Mouse (Mus musculus): ENCODE measurements around the gene Ifi47. TPM values are rescaled to one million over a fixed set of nuclear protein-coding genes. Genes with fewer than 3 reads are reported as not detected.

Gene Ifi47
- 0.30 and 0.34 TPM in 2 replicates for polyA plus RNA-seq (2012; rRNA removed)

DNA sequence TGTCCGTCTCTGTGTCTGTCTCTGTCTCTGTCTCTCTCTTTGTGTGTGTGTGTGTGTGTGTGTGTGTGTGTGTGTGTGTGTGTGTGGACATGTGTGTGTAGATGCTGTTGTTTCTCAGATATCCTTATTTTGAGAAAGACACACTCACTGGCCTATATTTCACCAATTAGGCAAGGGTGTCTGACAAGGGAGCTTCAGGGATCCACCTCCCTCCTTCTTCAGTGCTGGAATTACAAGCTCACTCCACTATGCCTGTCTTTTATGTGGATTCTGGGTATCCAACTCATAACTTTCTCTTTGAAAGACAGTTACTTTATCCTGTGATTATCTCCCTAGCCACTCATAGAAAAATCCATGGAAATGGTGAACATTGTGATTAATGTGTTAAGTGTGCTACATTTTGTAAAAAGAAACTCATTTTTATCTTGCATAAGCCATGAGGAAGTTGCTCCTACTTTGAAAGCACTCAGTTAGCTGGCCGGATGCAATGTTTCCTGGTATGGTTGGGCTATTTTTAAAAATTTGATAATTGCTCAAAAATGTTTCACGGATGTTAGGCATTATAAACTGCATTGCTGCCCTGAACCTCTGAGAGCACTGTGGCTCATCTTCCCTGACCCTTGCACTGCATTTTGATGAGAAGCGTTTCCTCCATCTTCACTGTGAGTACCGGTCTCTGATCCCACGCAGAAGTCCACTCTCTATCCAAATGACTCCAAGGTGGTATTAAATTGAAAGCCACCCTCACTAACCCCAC lies at the start of gene Ifi47:
Ifi47 (plus strand) TSS at position 587 of the 757 bp plus-strand sequence.

DNA sequence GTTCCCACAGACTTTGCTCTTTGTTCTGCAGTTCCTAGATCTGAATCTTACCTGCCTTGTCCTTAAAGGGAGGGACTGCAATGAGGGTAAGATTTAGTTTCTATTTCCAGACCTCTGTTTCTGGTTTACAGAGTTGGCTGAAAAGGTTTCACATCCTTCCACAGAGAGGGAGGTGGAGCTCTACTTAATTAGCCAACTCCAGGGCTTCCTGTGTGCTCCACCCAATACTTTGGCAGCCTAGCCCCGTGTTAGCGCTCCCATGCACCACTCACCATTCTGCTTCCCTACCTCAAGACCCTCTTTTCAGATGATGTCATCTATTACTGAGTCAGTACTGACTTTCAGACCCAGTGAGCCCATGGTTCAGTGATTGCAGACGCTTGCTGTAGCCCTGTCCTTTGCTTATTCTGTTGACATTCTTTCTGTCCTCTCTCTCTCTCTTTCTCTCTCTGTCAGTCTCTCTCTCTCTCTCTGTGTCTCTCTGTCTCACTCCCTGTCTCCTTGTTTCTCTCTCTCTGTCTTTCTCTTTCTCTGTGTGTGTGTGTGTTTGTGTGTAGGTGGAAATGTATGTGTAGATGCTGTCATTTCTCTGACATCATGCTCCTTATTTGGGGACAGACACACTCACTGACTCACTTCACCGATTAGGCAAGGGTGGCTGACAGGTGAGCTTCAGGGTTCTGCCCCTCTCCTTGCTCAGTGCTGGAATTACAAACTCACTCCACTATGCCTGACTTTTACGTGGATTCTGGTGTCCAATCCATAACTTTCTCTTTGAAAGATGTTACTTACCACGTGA lies 25.1 kb upstream of the Ifi47 start, which contains the start of gene 9930111J21Rik2:
9930111J21Rik2 (minus strand) TSS at position 150 of the 799 bp plus-strand sequence.

GRCm38 (mm10) chr11:49063713-49064469 lies 12.5 kb upstream of the Ifi47 start, which contains the start of gene Tgtp2:
Tgtp2 (minus strand) TSS chr11:49064206.

GRCm38 (mm10) chr11:49114774-49115173 lies 38.4 kb downstream of the Ifi47 start, which contains the start of gene Olfr1396:
Olfr1396 (minus strand) TSS chr11:49114874.

GRCm38 (mm10) chr11:49141974-49142373 lies 65.6 kb downstream of the Ifi47 start, which contains the start of gene Olfr1395:
Olfr1395 (plus strand) TSS chr11:49142274.

Other genes starting within 250 kb of the Ifi47 start
- gene Gm12184, start 249.9 kb upstream of the Ifi47 start, polyA plus RNA-seq (2012; rRNA removed): 0.47 and 2.5 TPM in 2 replicates
- 0.69 and 1.2 TPM in 2 replicates for gene Irgm1, start 204.9 kb upstream of the Ifi47 start, polyA plus RNA-seq (2012; rRNA removed)
- not detected in 2 replicates for gene Gm5431, start 174.4 kb upstream of the Ifi47 start, polyA plus RNA-seq (2012; rRNA removed)
- gene Psme2b, start 130.4 kb upstream of the Ifi47 start, polyA plus RNA-seq (2012; rRNA removed): 0.68 TPM in 2 replicates
- gene Olfr56, start 97.7 kb upstream of the Ifi47 start, polyA plus RNA-seq (2012; rRNA removed): 0.08 TPM in 1 of 2 replicates, not detected in the other
- gene 9930111J21Rik1, start 97.2 kb upstream of the Ifi47 start, polyA plus RNA-seq (2012; rRNA removed): 0.15 and 0.23 TPM in 2 replicates
- not detected in 2 replicates for gene Gm12185, start 84.4 kb upstream of the Ifi47 start, polyA plus RNA-seq (2012; rRNA removed)
- 0.02 and 0.05 TPM in 2 replicates for gene Tgtp1, start 82.4 kb upstream of the Ifi47 start, polyA plus RNA-seq (2012; rRNA removed)
- gene 9930111J21Rik2, start 25.3 kb upstream of the Ifi47 start, polyA plus RNA-seq (2012; rRNA removed): 0.02 and 0.11 TPM in 2 replicates
- gene Tgtp2, start 12.4 kb upstream of the Ifi47 start, polyA plus RNA-seq (2012; rRNA removed): 0.09 and 0.44 TPM in 2 replicates
- 0.04 and 1.4 TPM in 2 replicates for gene Olfr1396, start 38.3 kb downstream of the Ifi47 start, polyA plus RNA-seq (2012; rRNA removed)
- not detected in 2 replicates for gene Olfr1395, start 65.7 kb downstream of the Ifi47 start, polyA plus RNA-seq (2012; rRNA removed)
- not detected in 2 replicates for gene Olfr1394, start 77.8 kb downstream of the Ifi47 start, polyA plus RNA-seq (2012; rRNA removed)
- 7.0 and 12.5 TPM in 2 replicates for gene Btnl9, start 110.6 kb downstream of the Ifi47 start, polyA plus RNA-seq (2012; rRNA removed)
- gene Zfp62, start 126.7 kb downstream of the Ifi47 start, polyA plus RNA-seq (2012; rRNA removed): 0.22 and 0.39 TPM in 2 replicates
- gene Mgat1, start 167.6 kb downstream of the Ifi47 start, polyA plus RNA-seq (2012; rRNA removed): 48.7 and 50.1 TPM in 2 replicates
- gene Olfr1393, start 201.7 kb downstream of the Ifi47 start, polyA plus RNA-seq (2012; rRNA removed): not detected in 2 replicates
- gene Olfr1392, start 208.7 kb downstream of the Ifi47 start, polyA plus RNA-seq (2012; rRNA removed): not detected in 2 replicates
- not detected in 2 replicates for gene Olfr10, start 228.2 kb downstream of the Ifi47 start, polyA plus RNA-seq (2012; rRNA removed)
- not detected in 2 replicates for gene Olfr1391, start 246.2 kb downstream of the Ifi47 start, polyA plus RNA-seq (2012; rRNA removed)

All from stomach, adult 2 months (tissue).